Mouse (Mus musculus): ENCODE data around the gene Gm136.
A peak's percentile ranks its signal among the peaks of the same experiment; 100 is the strongest.
"Not testable (repeated sequence)": the region's sequence is repeated elsewhere in the genome, so short reads cannot be mapped to it uniquely, and the experiment has no call there.

The Gm136 gene

GRCm38 (mm10) chr4:34756163-34756562, at the start of gene Gm136:
Gene Gm136 (minus strand): TSS chr4:34756263.
- DNase-seq = no peak

GRCm38 (mm10) chr4:34801166-34802034, 45.3 kb upstream of the Gm136 start:
- DNase-seq = no peak

GRCm38 (mm10) chr4:34798005-34798404, 41.9 kb upstream of the Gm136 start:
- no peak for DNase-seq

GRCm38 (mm10) chr4:34797294-34797983, 41.4 kb upstream of the Gm136 start:
- no peak for DNase-seq

- no peak for DNase-seq
These were observed 40.2 kb upstream of the Gm136 start for GRCm38 (mm10) chr4:34796294-34796693.

GRCm38 (mm10) chr4:34786476-34786875, 30.4 kb upstream of the Gm136 start:
- DNase-seq = no peak

- DNase-seq = no peak
These were observed 29.6 kb upstream of the Gm136 start for GRCm38 (mm10) chr4:34785646-34786045.

- DNase-seq = no peak
These were observed 28.8 kb upstream of the Gm136 start for GRCm38 (mm10) chr4:34784865-34785264.

GRCm38 (mm10) chr4:34782730-34783129, 26.7 kb upstream of the Gm136 start:
- no peak for DNase-seq

GRCm38 (mm10) chr4:34777677-34778527, 21.8 kb upstream of the Gm136 start, which contains the start of gene Smim8:
Gene Smim8 (minus strand): TSS chr4:34778423.
- DNase-seq = peak; percentile 97

GRCm38 (mm10) chr4:34771652-34772371, 15.7 kb upstream of the Gm136 start:
- DNase-seq = no peak

GRCm38 (mm10) chr4:34749236-34749635, 6.8 kb downstream of the Gm136 start:
- peak; percentile 29 for DNase-seq

GRCm38 (mm10) chr4:34734461-34734860, 21.6 kb downstream of the Gm136 start:
- no peak for DNase-seq

GRCm38 (mm10) chr4:34733415-34733814, 22.6 kb downstream of the Gm136 start:
- DNase-seq = not testable (repeated sequence)

GRCm38 (mm10) chr4:34729851-34730341, 26.2 kb downstream of the Gm136 start, which contains the start of gene Cfap206:
Gene Cfap206 (minus strand): TSS chr4:34730206.
- DNase-seq = peak; percentile 71 to 74

- not testable (repeated sequence) for DNase-seq
These were observed 30.4 kb downstream of the Gm136 start for GRCm38 (mm10) chr4:34725710-34726109.

- DNase-seq = no peak
These were observed 31.8 kb downstream of the Gm136 start for GRCm38 (mm10) chr4:34724306-34724705.

- DNase-seq = no peak
These were observed 32.9 kb downstream of the Gm136 start for GRCm38 (mm10) chr4:34723186-34723585.

GRCm38 (mm10) chr4:34720127-34720895, 35.8 kb downstream of the Gm136 start:
- DNase-seq = no peak

- DNase-seq = no peak
These were observed 36.6 kb downstream of the Gm136 start for GRCm38 (mm10) chr4:34719421-34719820.

GRCm38 (mm10) chr4:34715062-34715461, 41.0 kb downstream of the Gm136 start:
- DNase-seq = no peak

Data from cerebellum, postnatal 14 days (tissue).